ENCODE assay signal across 8 mouse cellular contexts in genomic region chr5:115431061-115431897, GRCm38 (mm10). TPM values are rescaled to one million over a fixed set of nuclear protein-coding genes. Genes with fewer than 3 reads are reported as not detected.
DNase-seq lines count a peak whose midpoint lies in the region; ATAC-seq and TF ChIP-seq lines count a peak whose summit lies in the region.

No protein-coding gene starts in this region.

- no peaks in the 10 kb centered on the region for H3K9me3 ChIP-seq in intestine, postnatal 0 days (ENCODE audit: control insufficient read depth)
- no peaks in the 10 kb centered on the region for H3K9me3 ChIP-seq in neural tube, embryonic 15.5 days (replicated peaks)

- ATAC-seq in intestine, postnatal 0 days = peak; percentile 57
- ATAC-seq in neural tube, embryonic 15.5 days (ENCODE audit: low FRiP score) = no peak

- TF ChIP-seq CTCF in intestine, postnatal 0 days (IDR thresholded peaks at IDR 0.05; ENCODE audit: low read depth) = peak; percentile 65

- peak overlapping the region; percentile 80 for H3K4me3 ChIP-seq in intestine, postnatal 0 days (ENCODE audit: low read depth, low read length)
- H3K4me3 ChIP-seq in neural tube, embryonic 15.5 days (replicated peaks) = peak overlapping the region; percentile 80

- H3K27me3 ChIP-seq in intestine, postnatal 0 days (replicated peaks; ENCODE audit: control insufficient read depth, insufficient read depth, low read length) = peaks cover 21% of the 10 kb centered on the region
- H3K27me3 ChIP-seq in neural tube, embryonic 15.5 days (replicated peaks) = no peaks in the 10 kb centered on the region

- DNase-seq in cerebellum, adult 9-10 months = peak; percentile 44
- no peak for DNase-seq in cerebellum, adult 11 months
- peak; percentile 56 to 65 for DNase-seq in right cerebral cortex, postnatal 10 days (ENCODE audit: low spot score in 2 of 2)
- no peak for DNase-seq in right cerebral cortex, postnatal 36 days (ENCODE audit: low spot score in 2 of 2)
- DNase-seq in frontal cortex, postnatal 14 days (ENCODE audit: low spot score in 2 of 2) = no peak
- DNase-seq in adrenal gland, postnatal 14 days = no peak

- H3K36me3 ChIP-seq in intestine, postnatal 0 days (ENCODE audit: control insufficient read depth, insufficient read depth) = no peaks in the 10 kb centered on the region
- H3K36me3 ChIP-seq in neural tube, embryonic 15.5 days = no peaks in the 10 kb centered on the region

- H3K4me2 ChIP-seq in intestine, postnatal 0 days (replicated peaks; ENCODE audit: low read depth) = peak overlapping the region; percentile 98
- H3K4me2 ChIP-seq in neural tube, embryonic 15.5 days = peak overlapping the region; percentile 86

- H3K27ac ChIP-seq in intestine, postnatal 0 days (ENCODE audit: low read depth, low read length) = 0 out of 2 replicates have a peak overlapping the region, but pooled peaks have one; percentile 3
- peak overlapping the region; percentile 98 for H3K27ac ChIP-seq in neural tube, embryonic 15.5 days (replicated peaks)

- no peaks in the 10 kb centered on the region for H3K4me1 ChIP-seq in intestine, postnatal 0 days (replicated peaks; ENCODE audit: control insufficient read depth, insufficient read depth, low read length)
- H3K4me1 ChIP-seq in neural tube, embryonic 15.5 days = peaks cover 69% of the 10 kb centered on the region

- no peak overlapping the region for H3K9ac ChIP-seq in intestine, postnatal 0 days (ENCODE audit: low read depth, low read length)
- H3K9ac ChIP-seq in neural tube, embryonic 15.5 days (replicated peaks) = peak overlapping the region; percentile 97

- WGBS in intestine, postnatal 0 days = 11% methylated on average over 14 of the region's 14 CpGs
- 3% methylated on average over 14 of the region's 14 CpGs for WGBS in neural tube, embryonic 15.5 days

RNA-seq across cellular contexts. Expression of gene Msi1, which starts 1.9 kb away (rescaled TPM):
- 4.1 and 4.3 TPM in 2 replicates for polyA plus RNA-seq in intestine, postnatal 0 days (2015; fragmentation: Nextera tagmentation; extraction: Ambion mirVana)
- polyA plus RNA-seq in neural tube, embryonic 15.5 days (2015; fragmentation: Nextera tagmentation; extraction: Ambion mirVana) = 29.4 and 37.9 TPM in 2 replicates
- 15.2 and 15.8 TPM in 2 replicates for total RNA-seq in adrenal gland, postnatal 14 days (2021)

RNA-seq across cellular contexts. Expression of gene Pla2g1b, which starts 34.8 kb away (rescaled TPM):
- polyA plus RNA-seq in intestine, postnatal 0 days (2015; fragmentation: Nextera tagmentation; extraction: Ambion mirVana) = 0.78 and 0.98 TPM in 2 replicates
- 0.81 and 1.1 TPM in 2 replicates for polyA plus RNA-seq in neural tube, embryonic 15.5 days (2015; fragmentation: Nextera tagmentation; extraction: Ambion mirVana)
- total RNA-seq in adrenal gland, postnatal 14 days (2021) = not detected in 2 replicates

RNA-seq across cellular contexts. Expression of gene Sirt4, which starts 53.2 kb away (rescaled TPM):
- 5.0 and 6.4 TPM in 2 replicates for polyA plus RNA-seq in intestine, postnatal 0 days (2015; fragmentation: Nextera tagmentation; extraction: Ambion mirVana)
- polyA plus RNA-seq in neural tube, embryonic 15.5 days (2015; fragmentation: Nextera tagmentation; extraction: Ambion mirVana) = 31.0 and 37.1 TPM in 2 replicates
- total RNA-seq in adrenal gland, postnatal 14 days (2021) = 18.1 and 23.5 TPM in 2 replicates

Comparison
In these comparisons a context has a peak if more than half of its experiments do, and no peak if none do; other contexts are left out.
1. DNase-seq: peak in cerebellum, adult 9-10 months (single experiment) and right cerebral cortex, postnatal 10 days (2 of 2); none in cerebellum, adult 11 months (single experiment), right cerebral cortex, postnatal 36 days (0 of 2), frontal cortex, postnatal 14 days (0 of 2) and adrenal gland, postnatal 14 days (single experiment).